Mouse (Mus musculus) myocyte (in vitro differentiated cells): ENCODE data around the gene Btbd16. TPM values are rescaled to one million over a fixed set of nuclear protein-coding genes. Genes with fewer than 3 reads are reported as not detected.

Experiments
- H3K27me3 ChIP-seq: one replicate; pipeline ENCODE4 v1.6.1; 2011; ENCODE audit not compliant: control insufficient read depth, insufficient read depth, insufficient read length
- H3K36me3 ChIP-seq: one replicate; pipeline ENCODE4 v1.6.1; 2011; ENCODE audit not compliant: control insufficient read depth, insufficient read depth
- H3K4me2 ChIP-seq: one replicate; pipeline ENCODE4 v1.6.1; 2011; ENCODE audit warnings: low read depth, control low read depth
- H3K4me3 ChIP-seq: one replicate; pipeline ENCODE4 v1.5.1; 2011; ENCODE audit warnings: mild to moderate bottlenecking, control low read depth, moderate library complexity
- H3K79me2 ChIP-seq: one replicate; pipeline ENCODE4 v1.6.1; 2011; ENCODE audit not compliant: control insufficient read depth, insufficient read depth
- H3ac ChIP-seq: one replicate; pipeline ENCODE4 v1.6.1; 2011; ENCODE audit not compliant: control insufficient read depth, insufficient read length
- CEBPB ChIP-seq: IDR thresholded peaks from 2 replicates; pipeline ENCODE4 v1.6.1; 2011; ENCODE audit warnings: mild to moderate bottlenecking, moderate library complexity; ENCODE audit not compliant: poor library complexity, insufficient read depth, severe bottlenecking
- E2F4 ChIP-seq: IDR thresholded peaks from one replicate; pipeline ENCODE4 v1.6.1; 2011; ENCODE audit warnings: mild to moderate bottlenecking, control low read depth, moderate library complexity; ENCODE audit not compliant: insufficient read depth
- MAX ChIP-seq: IDR thresholded peaks from one replicate; pipeline ENCODE4 v1.6.1; 2011; ENCODE audit warnings: low read depth, mild to moderate bottlenecking, control low read depth
- MYOD1 ChIP-seq, 3 experiments: IDR thresholded peaks; one replicate each; pipeline ENCODE4 v1.6.1; 2011; ENCODE audit warnings: control low read depth in 2 of 3, low read depth in 2 of 3, mild to moderate bottlenecking in 2 of 3, moderate library complexity in 1 of 3; ENCODE audit not compliant: insufficient read length in 2 of 3, control insufficient read depth in 1 of 3
- MYOG ChIP-seq, 3 experiments: IDR thresholded peaks; one replicate each; pipeline ENCODE4 v1.6.1; 2011; ENCODE audit warnings: control low read depth in 2 of 3, low read depth in 2 of 3, mild to moderate bottlenecking in 2 of 3; ENCODE audit not compliant: insufficient read length in 2 of 3, control insufficient read depth in 1 of 3, insufficient read depth in 1 of 3
- POLR2A ChIP-seq: IDR thresholded peaks from one replicate; pipeline ENCODE4 v1.6.1; 2011; ENCODE audit warnings: low read depth, mild to moderate bottlenecking, control low read depth, moderate library complexity; ENCODE audit not compliant: insufficient read length
- POLR2AphosphoS2 ChIP-seq: IDR thresholded peaks from one replicate; pipeline ENCODE4 v1.6.1; 2011; ENCODE audit warnings: low read depth, control low read depth; ENCODE audit not compliant: insufficient read length
- REST ChIP-seq: IDR thresholded peaks from one replicate; pipeline ENCODE4 v1.6.1; 2011; ENCODE audit warnings: mild to moderate bottlenecking, control low read depth, moderate library complexity; ENCODE audit not compliant: insufficient read depth, insufficient read length
- SRF ChIP-seq: IDR thresholded peaks from one replicate; pipeline ENCODE4 v1.6.1; 2011; ENCODE audit warnings: low read depth; ENCODE audit not compliant: control insufficient read depth, insufficient read length
- TCF12 ChIP-seq: IDR thresholded peaks from one replicate; pipeline ENCODE4 v1.6.1; 2011; ENCODE audit warnings: mild to moderate bottlenecking, control low read depth; ENCODE audit not compliant: poor library complexity, insufficient read depth, severe bottlenecking
- TCF3 ChIP-seq: IDR thresholded peaks from one replicate; pipeline ENCODE4 v1.6.1; 2011; ENCODE audit warnings: low read depth, control low read depth; ENCODE audit not compliant: insufficient read length
- USF1 ChIP-seq: IDR thresholded peaks from one replicate; pipeline ENCODE4 v1.6.1; 2011; ENCODE audit warnings: low read depth, mild to moderate bottlenecking, control low read depth, moderate library complexity
- polyA plus RNA-seq: library from polyadenylated mRNA; unstranded; fragments of >200 nt; fragmentation: generic; extraction: Trizol; gene quantifications from one replicate; pipeline ENCODE4 v1.2.1, GENCODE M21; 2012; ENCODE audit warnings: missing spikeins

The Btbd16 gene
- polyA plus RNA-seq, result not detected

DNA sequence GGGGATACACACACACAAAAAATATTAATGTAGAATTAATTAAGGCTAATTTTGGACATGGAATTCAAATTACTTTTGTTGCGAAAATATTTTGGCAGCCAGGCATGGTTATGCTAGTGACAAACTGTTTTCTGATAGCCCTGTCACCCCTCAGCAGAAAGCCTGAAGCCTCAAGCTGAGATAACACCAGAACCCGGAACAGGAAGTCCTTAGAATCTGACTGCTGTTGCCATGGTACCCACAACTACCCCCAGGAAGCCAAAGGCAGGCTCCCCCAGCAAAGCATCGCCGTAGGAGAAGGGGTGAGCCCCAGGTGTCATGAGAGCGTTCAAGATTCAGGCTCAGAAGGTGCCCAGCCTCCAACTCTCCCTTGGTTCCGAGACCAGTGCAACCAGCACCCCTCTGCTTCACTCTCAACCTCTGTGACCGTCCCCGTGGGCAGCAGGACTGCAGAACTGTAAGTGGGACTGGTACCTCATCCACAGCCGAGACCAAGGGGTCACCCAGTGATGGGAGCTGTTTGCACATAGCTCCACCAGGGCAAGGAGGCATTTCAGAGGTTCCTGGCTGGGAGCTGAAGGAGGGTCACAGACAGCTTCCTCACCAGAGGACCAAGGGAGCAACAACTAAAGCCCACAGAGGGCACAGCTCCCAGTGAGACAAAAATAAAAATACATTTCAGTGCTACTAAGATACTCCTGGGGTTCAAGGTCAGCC is at the start of gene Btbd16:
TSS of gene Btbd16 (plus strand) at position 156 of the 717 bp plus-strand sequence.
- H3K27me3 ChIP-seq, result no peaks in the 10 kb centered on the region
- no peak within 1 kb of the TSS for H3K4me2 ChIP-seq
- H3K36me3 ChIP-seq, result no peaks in the 10 kb centered on the region
- H3K79me2 ChIP-seq, result no peaks in the 10 kb centered on the region
- no peak within 1 kb of the TSS for H3K4me3 ChIP-seq
- TF ChIP-seq MYOD1 (IDR thresholded peaks at IDR 0.05; ENCODE audit: control insufficient read depth in 1 of 3, insufficient read length in 2 of 3, low read depth in 2 of 3) (no peak), USF1 (no peak), POLR2A (no peak), E2F4 (no peak), TCF12 (no peak), MAX (no peak)
- H3ac ChIP-seq, result no peak within 1 kb of the TSS

- TF ChIP-seq SRF (no peak), E2F4 (no peak), CEBPB (no peak), USF1 (no peak), MYOD1 (IDR thresholded peaks at IDR 0.05; ENCODE audit: control insufficient read depth in 1 of 3, insufficient read length in 2 of 3, low read depth in 2 of 3) (no peak), TCF12 (no peak), POLR2A (no peak), MAX (no peak), POLR2AphosphoS2 (no peak), TCF3 (no peak)
- Histone ChIP-seq H3K27me3 (no peaks in the 10 kb centered on the region), H3K36me3 (peaks cover 10% of the 10 kb centered on the region), H3K4me2 (no peak overlapping the region), H3K4me3 (no peak overlapping the region), H3K79me2 (no peaks in the 10 kb centered on the region), H3ac (no peak overlapping the region)
Measured at GRCm38 (mm10) chr7:130726185-130726584, 47.7 kb upstream of the Btbd16 start.

DNA sequence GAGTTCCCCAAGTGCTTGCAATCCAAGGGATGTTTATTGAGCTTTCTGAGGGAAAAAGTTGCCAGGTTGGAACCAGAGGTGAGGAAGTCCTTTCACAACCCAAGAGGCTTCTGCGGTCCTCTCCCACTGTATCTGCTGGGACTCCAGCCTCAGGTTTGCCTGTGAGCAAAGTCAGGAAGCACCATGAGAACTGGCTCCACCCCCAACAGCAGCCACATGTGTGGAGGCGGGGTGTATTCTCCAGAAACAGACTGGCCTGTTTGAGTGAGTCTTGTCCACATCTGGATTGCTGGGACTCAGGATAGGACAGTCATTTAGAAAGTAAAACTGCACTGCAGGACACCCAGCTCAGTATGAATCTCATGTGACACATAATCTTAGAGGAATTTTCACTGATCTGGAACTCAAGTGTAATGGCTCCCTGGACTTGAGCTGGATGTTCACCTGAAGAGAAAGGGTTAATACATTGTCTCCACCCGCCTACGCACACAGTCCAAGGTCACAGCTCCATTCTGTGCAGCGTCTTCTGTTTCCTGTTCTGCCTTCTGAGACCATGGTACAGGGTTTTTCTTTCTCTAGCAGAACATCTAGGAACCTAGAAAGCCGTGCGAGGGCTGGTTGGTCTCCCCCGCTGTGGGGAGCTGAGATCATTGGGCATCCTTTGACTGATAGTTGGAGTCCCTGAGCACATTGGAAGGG is 47.0 kb upstream of the Btbd16 start:
- H3ac ChIP-seq, result no peak overlapping the region
- H3K4me2 ChIP-seq, result no peak overlapping the region
- TF ChIP-seq POLR2AphosphoS2 (no peak), MYOD1 (IDR thresholded peaks at IDR 0.05; ENCODE audit: control insufficient read depth in 1 of 3, insufficient read length in 2 of 3, low read depth in 2 of 3) (no peak), TCF3 (no peak), REST (no peak), TCF12 (no peak), POLR2A (no peak), MYOG (IDR thresholded peaks at IDR 0.05; ENCODE audit: control insufficient read depth in 1 of 3, insufficient read depth in 1 of 3, insufficient read length in 2 of 3, low read depth in 2 of 3) (no peak), CEBPB (no peak), USF1 (no peak), E2F4 (no peak), MAX (no peak), SRF (no peak)
- H3K27me3 ChIP-seq, result no peaks in the 10 kb centered on the region
- H3K36me3 ChIP-seq, result peaks cover 11% of the 10 kb centered on the region
- no peaks in the 10 kb centered on the region for H3K79me2 ChIP-seq
- H3K4me3 ChIP-seq, result no peak overlapping the region

- H3ac ChIP-seq, result no peak overlapping the region
- H3K27me3 ChIP-seq, result no peaks in the 10 kb centered on the region
- peaks cover 11% of the 10 kb centered on the region for H3K36me3 ChIP-seq
- no peak overlapping the region for H3K4me3 ChIP-seq
- no peak overlapping the region for H3K4me2 ChIP-seq
- H3K79me2 ChIP-seq, result no peaks in the 10 kb centered on the region
- no peak for TF ChIP-seq SRF
- TF ChIP-seq POLR2A, result no peak
- no peak for TF ChIP-seq USF1
- TF ChIP-seq REST, result no peak
- no peak for TF ChIP-seq CEBPB
- no peak for TF ChIP-seq MYOD1 (IDR thresholded peaks at IDR 0.05; ENCODE audit: control insufficient read depth in 1 of 3, insufficient read length in 2 of 3, low read depth in 2 of 3)
- no peak for TF ChIP-seq MYOG (IDR thresholded peaks at IDR 0.05; ENCODE audit: control insufficient read depth in 1 of 3, insufficient read depth in 1 of 3, insufficient read length in 2 of 3, low read depth in 2 of 3)
- no peak for TF ChIP-seq E2F4
- TF ChIP-seq MAX, result no peak
- TF ChIP-seq TCF12, result no peak
- no peak for TF ChIP-seq TCF3
- TF ChIP-seq POLR2AphosphoS2, result no peak
Measured at GRCm38 (mm10) chr7:130727560-130727959, 46.3 kb upstream of the Btbd16 start.
